Mouse (Mus musculus) urinary bladder, postnatal 10 days (tissue): ENCODE measurements around the gene Cr1l.
A peak's percentile ranks its signal among the peaks of the same experiment; 100 is the strongest.

Source experiments
- DNase-seq: peaks from one replicate; pipeline ENCODE4 v3.0.0; 2022; ENCODE audit warnings: low spot score

The Cr1l gene

DNA sequence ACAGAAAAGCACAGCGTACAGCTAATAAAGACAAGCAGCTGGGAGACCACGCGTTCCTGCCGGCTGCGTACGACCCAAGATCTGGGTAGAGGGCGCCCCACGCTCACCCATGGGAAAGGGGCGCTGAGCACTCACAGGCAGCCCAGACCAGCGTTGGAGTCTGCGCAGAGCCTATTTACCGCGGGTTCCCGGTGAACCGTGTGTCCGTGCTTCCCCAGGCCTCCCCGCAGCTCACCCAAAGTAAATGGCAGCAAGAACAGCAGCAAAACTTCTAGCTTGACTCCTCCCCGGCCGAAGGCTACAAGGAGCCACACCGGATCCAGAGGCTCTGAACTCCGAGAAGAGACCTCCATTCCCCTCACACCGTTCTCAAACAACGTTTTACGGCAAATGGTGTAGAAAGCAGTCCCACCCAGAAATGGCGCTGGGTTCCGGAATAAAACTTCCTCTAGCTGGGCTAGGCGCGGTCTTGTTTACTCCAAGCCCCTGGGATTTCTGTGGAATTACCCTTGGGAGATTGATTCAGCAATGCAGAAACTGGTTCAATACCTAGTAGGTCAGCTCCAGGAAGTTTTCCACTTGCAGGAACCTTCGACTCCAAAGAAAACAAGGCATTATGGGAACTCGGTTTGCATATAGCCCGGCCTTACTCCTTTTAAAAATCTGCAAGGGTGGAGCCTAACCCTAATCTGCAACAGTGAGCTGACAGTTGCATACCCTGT is at the start of gene Cr1l:
TSS of gene Cr1l (minus strand) at position 634 of the 722 bp plus-strand sequence.
- DNase-seq, result peak; percentile 36

DNA sequence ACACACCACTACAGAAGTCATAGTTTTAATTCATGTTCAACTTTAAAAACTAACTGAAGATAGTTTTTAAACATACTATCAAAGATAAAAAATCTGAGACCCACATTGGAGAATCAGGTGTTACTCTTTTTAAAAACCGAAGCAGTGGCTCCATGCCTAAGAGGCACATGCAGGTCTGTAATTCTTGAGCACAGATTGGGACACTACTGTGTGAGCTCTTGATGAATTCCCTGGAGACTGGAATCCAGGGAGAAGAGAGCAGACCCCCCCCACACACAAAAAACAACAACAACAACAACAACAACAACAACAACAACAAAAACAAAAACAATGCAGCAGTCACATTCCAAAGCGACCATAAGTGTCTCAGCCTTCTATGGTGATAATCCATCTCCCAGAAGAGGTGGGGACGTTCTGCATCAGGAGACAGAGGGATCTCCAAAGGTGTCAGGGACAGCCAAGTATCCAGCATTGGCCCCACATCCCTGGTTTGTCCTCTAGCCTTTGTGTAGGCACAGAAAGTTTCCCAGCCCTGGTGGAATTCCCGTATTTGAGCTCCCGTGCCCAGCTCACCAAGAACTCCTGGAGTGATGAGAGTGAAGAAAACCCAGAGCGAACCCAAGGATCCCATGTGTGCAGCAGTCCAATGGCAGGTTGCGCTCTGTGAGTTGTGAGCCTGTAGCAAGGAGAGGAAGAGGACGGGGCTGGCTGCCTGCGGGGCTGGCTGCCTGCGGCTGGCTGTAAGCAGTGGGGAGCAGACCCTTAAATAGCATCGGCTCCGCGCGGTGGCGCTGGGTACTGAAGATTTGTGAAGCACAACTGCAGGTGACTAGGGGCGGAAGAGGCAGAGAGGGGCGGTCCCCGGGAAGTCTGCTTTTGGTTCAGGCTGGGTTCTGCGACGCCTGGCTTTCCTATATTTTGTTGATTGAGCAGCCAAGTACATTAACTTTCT is 44.9 kb upstream of the Cr1l start, which contains the start of gene Cr2:
TSS of gene Cr2 (minus strand) at position 737 of the 952 bp plus-strand sequence.
- DNase-seq, result no peak

DNA sequence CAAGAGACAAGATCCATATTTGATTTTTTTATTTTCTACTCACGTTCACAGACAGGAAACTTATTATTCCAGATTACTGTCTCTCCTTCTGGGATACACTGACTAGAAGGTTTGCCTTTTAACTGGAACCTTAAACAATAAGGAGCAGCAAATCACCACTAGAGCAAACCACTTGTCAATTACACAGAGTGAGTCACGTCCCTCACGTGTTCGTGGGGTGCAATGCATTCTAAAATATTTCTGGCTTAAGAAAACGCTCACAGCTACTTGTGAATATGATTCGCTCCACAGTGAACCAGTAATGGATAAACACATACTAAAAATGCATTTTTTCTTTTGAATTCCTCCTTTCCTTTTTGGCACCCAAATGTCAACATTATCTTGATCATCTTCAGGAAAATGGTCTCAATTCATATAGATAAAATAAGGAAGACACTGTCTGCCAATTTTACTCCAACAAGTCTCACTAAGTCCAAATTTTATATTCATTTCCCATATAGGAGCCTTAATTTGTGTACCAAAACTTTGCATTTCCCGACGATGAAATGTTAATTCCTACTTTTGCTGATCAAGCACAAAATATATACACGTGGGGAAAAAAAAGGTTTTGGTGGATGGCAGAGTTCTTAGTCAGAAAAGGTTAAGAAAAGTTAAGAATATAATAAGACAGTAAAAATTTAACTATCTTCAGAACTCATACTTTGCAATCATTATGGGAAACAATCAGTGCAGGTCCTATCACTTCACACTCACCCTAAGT is 33.8 kb upstream of the Cr1l start:
- DNase-seq, result no peak

DNA sequence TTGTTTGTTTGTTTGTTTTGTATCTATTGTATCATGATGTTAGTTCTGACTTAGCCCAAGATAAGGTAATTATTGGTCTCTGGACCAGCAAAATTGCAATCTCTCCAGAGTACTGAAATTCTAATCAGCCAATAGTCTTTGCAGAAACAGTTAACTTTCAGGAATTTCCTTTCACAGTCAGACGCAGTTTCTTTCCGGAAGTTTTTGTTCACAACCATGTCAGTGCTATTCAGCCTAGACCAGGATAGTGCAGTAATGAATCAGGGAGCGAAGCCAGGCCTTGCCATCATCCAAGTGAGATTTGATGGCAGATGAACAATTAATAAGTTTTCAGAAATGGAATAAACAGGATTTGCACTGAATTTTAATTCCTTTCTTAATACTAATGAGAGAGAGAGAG is 684 bp upstream of the Cr1l start:
- no peak for DNase-seq

DNA sequence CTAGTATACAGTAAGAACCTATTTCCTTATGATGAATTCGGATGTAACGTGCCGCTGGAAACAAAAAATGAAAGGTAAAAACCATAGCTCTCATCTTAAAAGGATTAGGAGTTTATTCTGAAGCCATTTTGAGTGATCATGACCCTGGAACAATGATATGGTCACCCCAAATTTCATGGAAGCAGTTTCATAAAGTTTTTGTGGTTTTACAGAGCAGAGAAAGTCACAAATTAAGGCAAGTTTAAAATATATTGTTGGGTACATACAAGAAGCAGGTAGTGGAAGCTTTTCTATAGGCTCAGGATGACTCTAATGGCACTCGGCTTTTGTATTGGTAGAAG is 259 bp upstream of the Cr1l start:
- DNase-seq, result no peak

DNA sequence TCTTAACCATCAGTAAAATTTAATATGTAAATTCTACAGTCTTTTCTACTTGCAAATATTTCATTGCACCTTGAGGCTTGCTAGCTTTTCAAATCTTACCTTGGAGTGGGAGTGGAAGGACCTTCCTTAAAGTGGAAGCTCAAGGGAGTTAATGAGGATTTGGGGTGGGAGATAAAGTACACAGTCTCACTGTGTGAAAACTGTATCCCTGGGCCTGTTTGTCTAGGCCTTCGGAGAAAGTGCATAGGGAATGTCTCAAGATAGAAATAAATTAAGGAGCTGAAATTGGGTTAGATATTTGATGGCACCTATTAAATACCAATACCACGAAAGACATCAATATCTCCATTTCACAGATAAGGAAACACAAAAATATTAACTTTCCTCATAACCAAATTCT is 907 bp downstream of the Cr1l start:
- no peak for DNase-seq

- DNase-seq, result no peak
These were observed 1.5 kb downstream of the Cr1l start for GRCm38 (mm10) chr1:195129867-195130266.

GRCm38 (mm10) chr1:195114414-195114813 is 17.0 kb downstream of the Cr1l start:
- DNase-seq, result no peak

DNA sequence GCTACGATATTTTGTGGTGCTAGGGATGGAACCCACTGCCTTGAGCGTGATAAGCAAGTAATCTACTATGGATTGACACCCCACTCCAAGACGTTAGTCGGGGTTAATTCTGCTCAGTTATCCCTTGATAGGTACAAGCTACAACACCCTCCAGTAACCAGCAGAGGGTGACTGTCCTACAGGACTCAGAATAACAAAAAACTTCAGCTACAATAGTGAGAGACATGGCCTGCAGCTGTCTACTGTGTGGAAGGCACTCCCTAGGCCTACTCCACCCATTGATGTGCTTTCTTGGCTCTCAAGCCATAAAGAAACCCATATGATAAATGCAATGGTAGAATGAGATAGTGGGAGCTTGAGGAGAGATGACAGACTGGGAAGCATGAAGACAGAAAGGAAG is 17.8 kb downstream of the Cr1l start:
- no peak for DNase-seq

- no peak for DNase-seq
These were observed 30.7 kb downstream of the Cr1l start for GRCm38 (mm10) chr1:195100693-195101092.

DNA sequence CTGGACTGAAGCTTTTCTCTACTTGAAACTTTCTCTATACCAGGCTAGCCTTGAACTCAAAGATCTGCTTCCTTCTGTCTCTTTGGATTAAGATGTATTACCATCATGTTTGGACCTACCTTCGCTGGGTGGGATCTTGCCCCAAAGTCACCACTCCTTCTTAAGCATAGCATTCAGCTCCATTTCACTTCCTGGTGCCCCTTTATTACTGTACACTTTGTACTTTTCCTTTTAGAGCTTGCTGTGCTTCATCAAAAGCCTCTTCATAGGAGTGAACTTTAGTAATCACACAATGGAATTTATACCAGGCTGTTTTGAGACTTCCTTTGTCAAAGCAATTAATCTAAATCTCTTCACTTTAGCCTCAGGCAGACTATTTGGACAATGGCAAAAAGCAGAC is 33.4 kb downstream of the Cr1l start:
- DNase-seq, result no peak

DNA sequence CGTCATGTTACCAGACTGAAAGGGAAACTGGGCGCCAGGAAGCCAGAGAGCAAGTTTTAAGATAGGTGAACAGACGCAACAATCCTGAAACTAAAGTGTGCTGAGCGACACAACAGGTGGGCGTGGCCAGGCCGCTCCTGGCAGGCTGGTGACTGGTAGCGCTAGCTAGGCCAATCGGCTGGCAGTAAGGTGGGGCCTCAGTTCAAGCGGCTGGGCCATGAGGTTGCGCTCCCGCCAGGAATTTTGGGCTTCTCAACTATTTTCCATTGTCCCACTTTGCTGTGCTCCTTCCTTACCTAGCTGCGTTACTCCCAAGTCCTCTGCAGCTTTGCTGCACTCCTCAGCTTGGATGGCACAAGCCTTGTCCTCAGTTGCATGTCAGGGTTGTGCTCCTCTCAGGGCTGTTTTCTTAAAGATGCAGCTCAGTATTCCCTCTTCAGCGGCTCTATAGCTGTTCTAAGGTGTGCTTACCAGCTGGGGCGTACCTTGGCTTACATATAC is 39.1 kb downstream of the Cr1l start, which contains the start of gene Cd46:
TSS of gene Cd46 (minus strand) at position 30 of the 501 bp plus-strand sequence.
- DNase-seq, result peak; percentile 20

- no peak for DNase-seq
These were observed 39.6 kb downstream of the Cr1l start for GRCm38 (mm10) chr1:195091699-195092219.

GRCm38 (mm10) chr1:195082142-195082541 is 49.2 kb downstream of the Cr1l start:
- DNase-seq, result no peak
